Mouse (Mus musculus): Measurements from ENCODE around the gene Adam12.

GRCm38 (mm10) chr7:134071153-134071885 lies 160.6 kb downstream of the Adam12 start:
- TF ChIP-seq CTCF (IDR thresholded peaks at IDR 0.05; ENCODE audit: low read depth, low read length) (no peak), POLR2A (IDR thresholded peaks at IDR 0.05; ENCODE audit: insufficient read depth, low read length) (no peak)

Measured in ES-Bruce4 (cell line).